Mouse (Mus musculus) cerebellum, adult 2 months (tissue): ENCODE measurements around the gene Cadm2. TPM values are rescaled to one million over a fixed set of nuclear protein-coding genes. Genes with fewer than 3 reads are reported as not detected.

Source experiments
- DNase-seq, 2 experiments: peaks; one replicate each; pipeline ENCODE4 v3.0.0; 2021
- H3K27ac ChIP-seq: fragments of 200-500 bp; 2 replicates; pipeline ENCODE4 v1.5.1; 2012; ENCODE audit warnings: low read length, control low read depth, inconsistent platforms; ENCODE audit not compliant: insufficient read depth
- H3K27me3 ChIP-seq: fragments of 200-500 bp; 2 replicates; pipeline ENCODE4 v1.6.1; 2012; ENCODE audit warnings: inconsistent platforms, mild to moderate bottlenecking, low read length, moderate library complexity; ENCODE audit not compliant: control insufficient read depth, insufficient read depth
- H3K4me1 ChIP-seq: fragments of 200-500 bp; 2 replicates; pipeline ENCODE4 v1.6.1; 2011; ENCODE audit warnings: low read length; ENCODE audit not compliant: control insufficient read depth, insufficient read depth
- H3K4me3 ChIP-seq: fragments of 200-500 bp; replicated peaks from 2 replicates; pipeline ENCODE3; 2011; ENCODE audit warnings: mild to moderate bottlenecking, low read depth, low read length, control low read depth; ENCODE audit not compliant: insufficient read depth
- CTCF ChIP-seq: fragments of 200-500 bp; IDR thresholded peaks from 2 replicates; pipeline ENCODE4 v1.5.1; 2011; ENCODE audit warnings: low read depth, mild to moderate bottlenecking, control low read depth, low read length, moderate library complexity, borderline replicate concordance; ENCODE audit not compliant: insufficient read depth
- POLR2A ChIP-seq: fragments of 200-500 bp; IDR thresholded peaks from 2 replicates; pipeline ENCODE4 v1.6.1; 2011; ENCODE audit warnings: low read length, control low read depth, borderline replicate concordance; ENCODE audit not compliant: insufficient read depth
- WGBS: fragments of 180-500 bp; shearing (Covaris S2); methylation state at CpG from one replicate; pipeline ENCODE4 v1.1.7; 2018; 5-methylcytosine and 5-hydroxymethylcytosine counted together
- polyA plus RNA-seq: library from polyadenylated mRNA; depleted of rRNA; stranded (reverse); fragments of >200 nt; gene quantifications from 2 replicates; pipeline ENCODE4 v1.2.3, GENCODE M21; 2012

Cadm2 gene
- polyA plus RNA-seq, 1 experiment: 47.7 TPM

GRCm38 (mm10) chr16:67578842-67579517 is 41.7 kb downstream of the Cadm2 start:
- Histone ChIP-seq H3K4me3 (no peak overlapping the region), H3K27ac (no peak overlapping the region), H3K4me1 (no peaks in the 10 kb centered on the region), H3K27me3 (no peaks in the 10 kb centered on the region)
- DNase-seq: peak in 1 of 2 experiments; percentile 36
- TF ChIP-seq CTCF (no peak), POLR2A (no peak)
- WGBS: 37% methylated on average over 11 of the region's 11 CpGs

DNA sequence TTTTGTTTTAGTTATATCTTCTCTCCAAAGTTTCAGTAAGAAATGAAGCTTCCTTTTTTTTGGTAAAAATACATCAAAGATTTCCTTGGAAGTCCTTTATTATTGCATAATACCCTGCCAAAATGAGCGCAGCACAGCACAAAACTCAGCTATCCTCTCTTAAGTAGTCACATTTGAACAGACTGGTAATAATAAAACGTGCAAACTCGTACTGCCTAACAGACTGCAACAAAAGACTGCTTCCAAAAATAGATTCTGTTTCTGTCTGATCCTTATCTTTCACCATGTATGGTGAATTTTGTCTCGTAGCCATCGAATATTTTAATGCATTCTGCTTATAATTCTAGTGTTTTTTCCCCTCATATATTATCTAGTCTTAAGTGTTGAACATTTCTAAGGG is 45.2 kb downstream of the Cadm2 start:
- H3K27ac ChIP-seq: no peak overlapping the region
- no peak overlapping the region for H3K4me3 ChIP-seq
- no peaks in the 10 kb centered on the region for H3K4me1 ChIP-seq
- 50% methylated on average over 5 of the region's 5 CpGs for WGBS
- no peak for DNase-seq
- H3K27me3 ChIP-seq: no peaks in the 10 kb centered on the region
- TF ChIP-seq POLR2A: no peak
- no peak for TF ChIP-seq CTCF

DNA sequence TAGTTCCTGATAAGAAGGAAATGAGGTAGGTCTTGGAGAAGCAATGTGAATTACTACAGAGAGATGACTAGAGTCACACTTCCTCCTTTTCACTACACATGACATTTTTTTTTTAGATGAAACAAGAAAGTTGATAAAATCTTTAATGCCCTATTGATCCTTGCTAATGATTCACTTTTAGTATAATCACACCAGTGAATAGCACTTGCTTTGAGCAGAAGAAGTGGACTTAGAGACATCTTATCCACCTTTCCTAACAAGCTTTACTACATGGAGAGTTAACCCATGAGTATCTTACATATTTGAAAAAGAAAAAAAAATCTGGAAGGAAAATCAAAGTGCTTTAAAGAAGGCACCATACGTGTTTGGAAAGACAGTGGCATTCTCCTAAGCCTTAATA is 93.7 kb downstream of the Cadm2 start:
- no peak for DNase-seq
- no peaks in the 10 kb centered on the region for H3K4me1 ChIP-seq
- no peak overlapping the region for H3K27ac ChIP-seq
- H3K27me3 ChIP-seq: no peaks in the 10 kb centered on the region
- TF ChIP-seq POLR2A (no peak), CTCF (no peak)
- 87% methylated on average over 1 of the region's 1 CpGs for WGBS
- H3K4me3 ChIP-seq: no peak overlapping the region

GRCm38 (mm10) chr16:67524878-67525277 is 95.8 kb downstream of the Cadm2 start:
- WGBS: 92% methylated on average over 1 of the region's 1 CpGs
- Histone ChIP-seq H3K4me3 (no peak overlapping the region), H3K27me3 (no peaks in the 10 kb centered on the region), H3K4me1 (no peaks in the 10 kb centered on the region), H3K27ac (no peak overlapping the region)
- DNase-seq: no peak
- TF ChIP-seq CTCF: no peak
- TF ChIP-seq POLR2A: no peak

- H3K4me1 ChIP-seq: no peaks in the 10 kb centered on the region
- TF ChIP-seq POLR2A: no peak
- TF ChIP-seq CTCF: no peak
- DNase-seq: peak in 1 of 2 experiments; percentile 33
- no peak overlapping the region for H3K4me3 ChIP-seq
- WGBS: 35% methylated on average over 3 of the region's 3 CpGs
- H3K27me3 ChIP-seq: no peaks in the 10 kb centered on the region
- H3K27ac ChIP-seq: no peak overlapping the region
Observed at GRCm38 (mm10) chr16:67518311-67518710, 102.4 kb downstream of the Cadm2 start.

- Histone ChIP-seq H3K27me3 (no peaks in the 10 kb centered on the region), H3K4me1 (no peaks in the 10 kb centered on the region), H3K4me3 (no peak overlapping the region), H3K27ac (no peak overlapping the region)
- no peak for DNase-seq
- no peak for TF ChIP-seq CTCF
- no peak for TF ChIP-seq POLR2A
- WGBS: 81% methylated on average over 4 of the region's 4 CpGs
Observed at GRCm38 (mm10) chr16:67515549-67515948, 105.2 kb downstream of the Cadm2 start.

GRCm38 (mm10) chr16:67509079-67509478 is 111.6 kb downstream of the Cadm2 start:
- Histone ChIP-seq H3K4me3 (peak overlapping the region; percentile 47), H3K4me1 (no peaks in the 10 kb centered on the region), H3K27ac (no peak overlapping the region), H3K27me3 (no peaks in the 10 kb centered on the region)
- DNase-seq: peak in 1 of 2 experiments; percentile 16
- WGBS: 51% methylated on average over 9 of the region's 9 CpGs
- TF ChIP-seq POLR2A (no peak), CTCF (no peak)

GRCm38 (mm10) chr16:67482542-67482941 is 138.2 kb downstream of the Cadm2 start:
- TF ChIP-seq CTCF (no peak), POLR2A (no peak)
- Histone ChIP-seq H3K4me1 (no peaks in the 10 kb centered on the region), H3K27ac (no peak overlapping the region), H3K4me3 (no peak overlapping the region), H3K27me3 (no peaks in the 10 kb centered on the region)
- DNase-seq: no peak
- WGBS: 77% methylated on average over 7 of the region's 7 CpGs

DNA sequence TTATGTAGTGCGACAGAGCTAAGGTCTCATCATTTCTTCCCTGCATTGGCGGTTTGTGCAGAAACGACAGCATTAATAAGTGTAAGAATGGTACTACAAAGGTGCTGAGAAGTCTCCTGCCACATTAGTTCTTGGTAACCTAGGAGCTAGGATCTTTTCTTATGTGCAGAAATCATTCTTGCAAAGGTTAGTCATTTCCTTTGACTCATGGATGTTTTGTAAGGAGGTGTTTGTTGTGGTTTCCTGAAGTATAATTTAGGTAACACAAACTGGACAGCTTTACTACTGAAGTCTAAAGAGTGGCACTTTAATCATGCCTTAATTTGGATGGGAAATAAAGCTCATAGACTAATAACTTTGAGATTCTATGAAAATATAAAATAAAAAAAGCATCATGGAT is 153.7 kb downstream of the Cadm2 start:
- DNase-seq: no peak
- no peaks in the 10 kb centered on the region for H3K27me3 ChIP-seq
- H3K4me1 ChIP-seq: no peaks in the 10 kb centered on the region
- H3K4me3 ChIP-seq: no peak overlapping the region
- H3K27ac ChIP-seq: no peak overlapping the region
- TF ChIP-seq POLR2A: no peak
- no peak for TF ChIP-seq CTCF
- WGBS: 93% methylated on average over 3 of the region's 3 CpGs
